Mouse (Mus musculus) monocyte, adult 2 months (primary cell): ENCODE measurements around the gene Ano10.

ENCODE experiments used
- DNase-seq, 2 experiments: peaks; one replicate each; pipeline ENCODE4 v3.0.0; 2022; ENCODE audit warnings: low spot score in 2 of 2, low read depth in 1 of 2

Gene Ano10

DNA sequence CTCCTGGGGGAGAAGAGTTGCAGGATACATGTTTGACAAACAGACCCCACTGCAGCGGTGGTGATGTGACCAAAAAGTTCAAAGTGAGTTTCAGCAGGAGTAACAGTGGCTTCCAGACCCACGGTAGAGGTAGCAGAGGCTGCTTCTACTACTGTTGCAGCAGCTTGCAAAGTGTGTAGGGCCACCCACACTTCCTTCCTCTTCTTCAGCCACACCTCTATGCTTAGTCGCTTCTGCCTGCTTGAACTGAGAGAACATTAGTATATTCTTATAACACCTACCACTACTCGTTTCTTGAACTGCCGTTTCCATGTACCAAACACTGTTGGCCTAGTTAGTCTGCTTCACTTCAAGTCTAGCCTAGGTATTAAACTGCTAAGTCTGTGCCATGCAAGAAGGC is 165.5 kb downstream of the Ano10 start:
- DNase-seq, result no peak

GRCm38 (mm10) chr9:122127271-122127785 is 166.9 kb downstream of the Ano10 start:
- DNase-seq, result no peak

DNA sequence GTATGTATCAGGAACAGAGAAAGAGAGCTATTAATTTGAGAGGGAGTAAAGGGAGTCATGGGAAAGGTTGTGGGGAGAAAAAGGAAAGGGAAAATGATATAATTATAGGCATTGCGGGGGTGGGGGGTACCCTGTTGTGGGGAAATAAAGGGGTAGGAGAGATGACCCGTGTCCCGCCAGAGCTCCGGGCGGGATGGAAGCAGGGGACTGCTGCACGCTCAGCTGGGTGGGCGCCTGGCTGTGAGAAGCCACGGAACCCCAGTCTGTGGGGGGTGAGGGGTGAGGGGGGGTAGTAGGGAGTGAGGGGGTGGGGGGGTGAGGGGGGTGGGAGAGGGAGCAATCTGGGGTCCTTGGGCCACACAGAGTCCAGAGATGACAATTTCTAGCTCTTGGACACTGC is 167.4 kb downstream of the Ano10 start:
- DNase-seq, result no peak
